Mouse (Mus musculus) myocyte (in vitro differentiated cells): ENCODE data around the gene Lama2. TPM values are rescaled to one million over a fixed set of nuclear protein-coding genes. Genes with fewer than 3 reads are reported as not detected.
A peak's percentile ranks its signal among the peaks of the same experiment; 100 is the strongest.

Experiments used
- H3K27me3 ChIP-seq: one replicate; pipeline ENCODE4 v1.6.1; 2011; ENCODE audit not compliant: control insufficient read depth, insufficient read depth, insufficient read length
- H3K36me3 ChIP-seq: one replicate; pipeline ENCODE4 v1.6.1; 2011; ENCODE audit not compliant: control insufficient read depth, insufficient read depth
- H3K4me2 ChIP-seq: one replicate; pipeline ENCODE4 v1.6.1; 2011; ENCODE audit warnings: low read depth, control low read depth
- H3K4me3 ChIP-seq: one replicate; pipeline ENCODE4 v1.5.1; 2011; ENCODE audit warnings: mild to moderate bottlenecking, control low read depth, moderate library complexity
- H3K79me2 ChIP-seq: one replicate; pipeline ENCODE4 v1.6.1; 2011; ENCODE audit not compliant: control insufficient read depth, insufficient read depth
- H3ac ChIP-seq: one replicate; pipeline ENCODE4 v1.6.1; 2011; ENCODE audit not compliant: control insufficient read depth, insufficient read length
- CEBPB ChIP-seq: IDR thresholded peaks from 2 replicates; pipeline ENCODE4 v1.6.1; 2011; ENCODE audit warnings: mild to moderate bottlenecking, moderate library complexity; ENCODE audit not compliant: poor library complexity, insufficient read depth, severe bottlenecking
- E2F4 ChIP-seq: IDR thresholded peaks from one replicate; pipeline ENCODE4 v1.6.1; 2011; ENCODE audit warnings: mild to moderate bottlenecking, control low read depth, moderate library complexity; ENCODE audit not compliant: insufficient read depth
- MAX ChIP-seq: IDR thresholded peaks from one replicate; pipeline ENCODE4 v1.6.1; 2011; ENCODE audit warnings: low read depth, mild to moderate bottlenecking, control low read depth
- MYOD1 ChIP-seq, 3 experiments: IDR thresholded peaks; one replicate each; pipeline ENCODE4 v1.6.1; 2011; ENCODE audit warnings: control low read depth in 2 of 3, low read depth in 2 of 3, mild to moderate bottlenecking in 2 of 3, moderate library complexity in 1 of 3; ENCODE audit not compliant: insufficient read length in 2 of 3, control insufficient read depth in 1 of 3
- MYOG ChIP-seq, 3 experiments: IDR thresholded peaks; one replicate each; pipeline ENCODE4 v1.6.1; 2011; ENCODE audit warnings: control low read depth in 2 of 3, low read depth in 2 of 3, mild to moderate bottlenecking in 2 of 3; ENCODE audit not compliant: insufficient read length in 2 of 3, control insufficient read depth in 1 of 3, insufficient read depth in 1 of 3
- POLR2A ChIP-seq: IDR thresholded peaks from one replicate; pipeline ENCODE4 v1.6.1; 2011; ENCODE audit warnings: low read depth, mild to moderate bottlenecking, control low read depth, moderate library complexity; ENCODE audit not compliant: insufficient read length
- POLR2AphosphoS2 ChIP-seq: IDR thresholded peaks from one replicate; pipeline ENCODE4 v1.6.1; 2011; ENCODE audit warnings: low read depth, control low read depth; ENCODE audit not compliant: insufficient read length
- REST ChIP-seq: IDR thresholded peaks from one replicate; pipeline ENCODE4 v1.6.1; 2011; ENCODE audit warnings: mild to moderate bottlenecking, control low read depth, moderate library complexity; ENCODE audit not compliant: insufficient read depth, insufficient read length
- SRF ChIP-seq: IDR thresholded peaks from one replicate; pipeline ENCODE4 v1.6.1; 2011; ENCODE audit warnings: low read depth; ENCODE audit not compliant: control insufficient read depth, insufficient read length
- TCF12 ChIP-seq: IDR thresholded peaks from one replicate; pipeline ENCODE4 v1.6.1; 2011; ENCODE audit warnings: mild to moderate bottlenecking, control low read depth; ENCODE audit not compliant: poor library complexity, insufficient read depth, severe bottlenecking
- TCF3 ChIP-seq: IDR thresholded peaks from one replicate; pipeline ENCODE4 v1.6.1; 2011; ENCODE audit warnings: low read depth, control low read depth; ENCODE audit not compliant: insufficient read length
- USF1 ChIP-seq: IDR thresholded peaks from one replicate; pipeline ENCODE4 v1.6.1; 2011; ENCODE audit warnings: low read depth, mild to moderate bottlenecking, control low read depth, moderate library complexity
- polyA plus RNA-seq: library from polyadenylated mRNA; unstranded; fragments of >200 nt; fragmentation: generic; extraction: Trizol; gene quantifications from one replicate; pipeline ENCODE4 v1.2.1, GENCODE M21; 2012; ENCODE audit warnings: missing spikeins

The Lama2 gene
- polyA plus RNA-seq, 1 experiment, result 15.1 TPM

- Histone ChIP-seq H3K36me3 (no peaks in the 10 kb centered on the region), H3K79me2 (no peaks in the 10 kb centered on the region), H3ac (no peak overlapping the region), H3K4me2 (no peak overlapping the region), H3K27me3 (no peaks in the 10 kb centered on the region), H3K4me3 (no peak overlapping the region)
- TF ChIP-seq CEBPB, result no peak
- no peak for TF ChIP-seq REST
- TF ChIP-seq E2F4, result no peak
- no peak for TF ChIP-seq SRF
- TF ChIP-seq MAX, result no peak
- TF ChIP-seq TCF12, result no peak
- no peak for TF ChIP-seq MYOG (IDR thresholded peaks at IDR 0.05; ENCODE audit: control insufficient read depth in 1 of 3, insufficient read depth in 1 of 3, insufficient read length in 2 of 3, low read depth in 2 of 3)
- TF ChIP-seq USF1, result no peak
- TF ChIP-seq POLR2AphosphoS2, result no peak
These were observed 23.9 kb downstream of the Lama2 start for GRCm38 (mm10) chr10:27595675-27596074.

- Histone ChIP-seq H3K36me3 (no peaks in the 10 kb centered on the region), H3ac (no peak overlapping the region), H3K79me2 (no peaks in the 10 kb centered on the region), H3K4me3 (no peak overlapping the region), H3K4me2 (no peak overlapping the region), H3K27me3 (no peaks in the 10 kb centered on the region)
- no peak for TF ChIP-seq MYOD1 (IDR thresholded peaks at IDR 0.05; ENCODE audit: control insufficient read depth in 1 of 3, insufficient read length in 2 of 3, low read depth in 2 of 3)
- TF ChIP-seq REST, result no peak
- no peak for TF ChIP-seq MYOG (IDR thresholded peaks at IDR 0.05; ENCODE audit: control insufficient read depth in 1 of 3, insufficient read depth in 1 of 3, insufficient read length in 2 of 3, low read depth in 2 of 3)
- no peak for TF ChIP-seq E2F4
- no peak for TF ChIP-seq TCF3
- TF ChIP-seq POLR2A, result no peak
- no peak for TF ChIP-seq TCF12
- no peak for TF ChIP-seq CEBPB
- no peak for TF ChIP-seq MAX
- no peak for TF ChIP-seq POLR2AphosphoS2
- TF ChIP-seq SRF, result no peak
These were observed 86.3 kb downstream of the Lama2 start for GRCm38 (mm10) chr10:27533217-27533616.

GRCm38 (mm10) chr10:27508847-27509459 is 110.6 kb downstream of the Lama2 start:
- H3K4me2 ChIP-seq, result no peak overlapping the region
- H3ac ChIP-seq, result no peak overlapping the region
- H3K27me3 ChIP-seq, result no peaks in the 10 kb centered on the region
- TF ChIP-seq POLR2AphosphoS2, result no peak
- no peaks in the 10 kb centered on the region for H3K79me2 ChIP-seq
- H3K4me3 ChIP-seq, result no peak overlapping the region
- no peaks in the 10 kb centered on the region for H3K36me3 ChIP-seq

GRCm38 (mm10) chr10:27500863-27501262 is 118.7 kb downstream of the Lama2 start:
- no peak overlapping the region for H3K4me3 ChIP-seq
- H3K4me2 ChIP-seq, result peak overlapping the region; percentile 37
- TF ChIP-seq MYOD1 (IDR thresholded peaks at IDR 0.05; ENCODE audit: control insufficient read depth in 1 of 3, insufficient read length in 2 of 3, low read depth in 2 of 3) (peak; percentile 39 to 93 (median 89)), REST (no peak), MYOG (IDR thresholded peaks at IDR 0.05; ENCODE audit: control insufficient read depth in 1 of 3, insufficient read depth in 1 of 3, insufficient read length in 2 of 3, low read depth in 2 of 3) (peak in 2 of 3 experiments; percentile 51 to 78), POLR2AphosphoS2 (no peak), MAX (no peak), TCF3 (peak; percentile 79), POLR2A (no peak), E2F4 (no peak), TCF12 (peak; percentile 86), USF1 (no peak), CEBPB (0 out of 2 replicates have a peak, but pooled peaks have one; percentile 55), SRF (no peak)
- no peak overlapping the region for H3ac ChIP-seq
- no peaks in the 10 kb centered on the region for H3K27me3 ChIP-seq
- H3K36me3 ChIP-seq, result no peaks in the 10 kb centered on the region
- H3K79me2 ChIP-seq, result no peaks in the 10 kb centered on the region

GRCm38 (mm10) chr10:27488452-27488851 is 131.1 kb downstream of the Lama2 start:
- H3K4me2 ChIP-seq, result no peak overlapping the region
- TF ChIP-seq REST, result no peak
- TF ChIP-seq USF1, result no peak
- no peak for TF ChIP-seq POLR2A
- TF ChIP-seq MYOG (IDR thresholded peaks at IDR 0.05; ENCODE audit: control insufficient read depth in 1 of 3, insufficient read depth in 1 of 3, insufficient read length in 2 of 3, low read depth in 2 of 3), result no peak
- TF ChIP-seq TCF3, result no peak
- no peaks in the 10 kb centered on the region for H3K79me2 ChIP-seq
- H3ac ChIP-seq, result no peak overlapping the region
- H3K36me3 ChIP-seq, result no peaks in the 10 kb centered on the region
- no peak overlapping the region for H3K4me3 ChIP-seq
- no peaks in the 10 kb centered on the region for H3K27me3 ChIP-seq
